Mouse (Mus musculus): Measurements from ENCODE around the gene Tbc1d14. TPM values are rescaled to one million over a fixed set of nuclear protein-coding genes. Genes with fewer than 3 reads are reported as not detected.

Gene Tbc1d14
- polyA plus RNA-seq (2015; fragmentation: Nextera tagmentation; extraction: Ambion mirVana): 68.1 and 70.1 TPM in 2 replicates

- Histone ChIP-seq H3K9ac (no peak within 1 kb of the TSS), H3K4me3 (no peak within 1 kb of the TSS), H3K4me1 (replicated peaks) (no peaks in the 10 kb centered on the region), H3K27ac (no peak within 1 kb of the TSS), H3K9me3 (no peaks in the 10 kb centered on the region), H3K36me3 (no peaks in the 10 kb centered on the region), H3K27me3 (no peaks in the 10 kb centered on the region), H3K4me2 (no peak within 1 kb of the TSS)
- WGBS: 88% methylated on average over 5 of the region's 5 CpGs
- no peak for ATAC-seq (ENCODE audit: low FRiP score)
Observed at GRCm38 (mm10) chr5:36593176-36593575, at the start of gene Tbc1d14. TSS of gene Tbc1d14 (minus strand) at chr5:36593276.

- Histone ChIP-seq H3K9me3 (no peaks in the 10 kb centered on the region), H3K4me2 (no peak overlapping the region), H3K4me3 (no peak overlapping the region), H3K27ac (no peak overlapping the region), H3K9ac (no peak overlapping the region), H3K27me3 (no peaks in the 10 kb centered on the region), H3K4me1 (replicated peaks) (peaks cover 6% of the 10 kb centered on the region; the same call in 1 of the 2 replicates), H3K36me3 (peaks cover 30% of the 10 kb centered on the region)
- WGBS: 77% methylated on average over 5 of the region's 5 CpGs
- no peak for ATAC-seq (ENCODE audit: low FRiP score)
Observed at GRCm38 (mm10) chr5:36625612-36626011, 32.5 kb upstream of the Tbc1d14 start.

GRCm38 (mm10) chr5:36623670-36624069 is 30.6 kb upstream of the Tbc1d14 start:
- no peak for ATAC-seq (ENCODE audit: low FRiP score)
- Histone ChIP-seq H3K9me3 (no peaks in the 10 kb centered on the region), H3K4me3 (no peak overlapping the region), H3K4me2 (no peak overlapping the region), H3K27me3 (no peaks in the 10 kb centered on the region), H3K27ac (no peak overlapping the region), H3K9ac (no peak overlapping the region), H3K36me3 (peaks cover 24% of the 10 kb centered on the region), H3K4me1 (replicated peaks) (peaks cover 6% of the 10 kb centered on the region; the same call in 1 of the 2 replicates)
- 94% methylated on average over 5 of the region's 5 CpGs for WGBS

GRCm38 (mm10) chr5:36621058-36621449 is 28.0 kb upstream of the Tbc1d14 start:
- Histone ChIP-seq H3K9me3 (no peaks in the 10 kb centered on the region), H3K4me1 (replicated peaks) (peaks cover 3% of the 10 kb centered on the region; the same call in 1 of the 2 replicates), H3K27ac (no peak overlapping the region), H3K4me2 (no peak overlapping the region), H3K9ac (no peak overlapping the region), H3K4me3 (no peak overlapping the region), H3K36me3 (peaks cover 31% of the 10 kb centered on the region), H3K27me3 (no peaks in the 10 kb centered on the region)
- 78% methylated on average over 5 of the region's 5 CpGs for WGBS
- ATAC-seq (ENCODE audit: low FRiP score): no peak

- WGBS: 92% methylated on average over 8 of the region's 8 CpGs
- Histone ChIP-seq H3K36me3 (peaks cover 36% of the 10 kb centered on the region), H3K9me3 (no peaks in the 10 kb centered on the region), H3K27ac (no peak overlapping the region), H3K4me2 (no peak overlapping the region), H3K27me3 (no peaks in the 10 kb centered on the region), H3K4me3 (no peak overlapping the region), H3K9ac (no peak overlapping the region), H3K4me1 (replicated peaks) (no peaks in the 10 kb centered on the region; the same call in 1 of the 2 replicates)
- ATAC-seq (ENCODE audit: low FRiP score): no peak
Observed at GRCm38 (mm10) chr5:36620409-36621057, 27.5 kb upstream of the Tbc1d14 start.

- no peaks in the 10 kb centered on the region for H3K9me3 ChIP-seq
- ATAC-seq (ENCODE audit: low FRiP score): no peak
- no peak overlapping the region for H3K9ac ChIP-seq
- no peaks in the 10 kb centered on the region for H3K27me3 ChIP-seq
- peaks cover 49% of the 10 kb centered on the region for H3K36me3 ChIP-seq
- WGBS: 87% methylated on average over 5 of the region's 5 CpGs
- H3K27ac ChIP-seq: no peak overlapping the region
- H3K4me3 ChIP-seq: no peak overlapping the region
- H3K4me1 ChIP-seq (replicated peaks): no peaks in the 10 kb centered on the region; the same call in 1 of the 2 replicates
- no peak overlapping the region for H3K4me2 ChIP-seq
Observed at GRCm38 (mm10) chr5:36618890-36619289, 25.8 kb upstream of the Tbc1d14 start.

GRCm38 (mm10) chr5:36618356-36618755 is 25.3 kb upstream of the Tbc1d14 start:
- H3K4me2 ChIP-seq: no peak overlapping the region
- WGBS: 87% methylated on average over 4 of the region's 4 CpGs
- no peak overlapping the region for H3K9ac ChIP-seq
- H3K4me3 ChIP-seq: no peak overlapping the region
- H3K4me1 ChIP-seq (replicated peaks): no peaks in the 10 kb centered on the region; the same call in 1 of the 2 replicates
- H3K9me3 ChIP-seq: no peaks in the 10 kb centered on the region
- ATAC-seq (ENCODE audit: low FRiP score): no peak
- peaks cover 55% of the 10 kb centered on the region for H3K36me3 ChIP-seq
- no peak overlapping the region for H3K27ac ChIP-seq
- no peaks in the 10 kb centered on the region for H3K27me3 ChIP-seq

GRCm38 (mm10) chr5:36614124-36614523 is 21.0 kb upstream of the Tbc1d14 start:
- no peak overlapping the region for H3K4me3 ChIP-seq
- H3K9me3 ChIP-seq: no peaks in the 10 kb centered on the region
- peaks cover 76% of the 10 kb centered on the region for H3K36me3 ChIP-seq
- no peak overlapping the region for H3K4me2 ChIP-seq
- no peaks in the 10 kb centered on the region for H3K4me1 ChIP-seq (replicated peaks)
- no peak for ATAC-seq (ENCODE audit: low FRiP score)
- H3K27me3 ChIP-seq: no peaks in the 10 kb centered on the region
- H3K27ac ChIP-seq: no peak overlapping the region
- 0 out of 2 replicates have a peak overlapping the region, but pooled peaks have one; percentile 1 for H3K9ac ChIP-seq
- 94% methylated on average over 4 of the region's 4 CpGs for WGBS

GRCm38 (mm10) chr5:36608939-36609499 is 15.9 kb upstream of the Tbc1d14 start:
- no peak for ATAC-seq (ENCODE audit: low FRiP score)

GRCm38 (mm10) chr5:36603031-36603430 is 10.0 kb upstream of the Tbc1d14 start:
- no peak for ATAC-seq (ENCODE audit: low FRiP score)
- Histone ChIP-seq H3K9me3 (no peaks in the 10 kb centered on the region), H3K27ac (no peak overlapping the region), H3K9ac (no peak overlapping the region), H3K4me1 (replicated peaks) (no peaks in the 10 kb centered on the region), H3K36me3 (peaks cover 94% of the 10 kb centered on the region), H3K4me2 (no peak overlapping the region), H3K4me3 (no peak overlapping the region), H3K27me3 (no peaks in the 10 kb centered on the region)
- 86% methylated on average over 5 of the region's 5 CpGs for WGBS

More at GRCm38 (mm10) chr5:36608939-36609499, 15.9 kb upstream of the Tbc1d14 start:
- Histone ChIP-seq H3K4me3 (no peak overlapping the region), H3K4me1 (replicated peaks) (no peaks in the 10 kb centered on the region), H3K27ac (no peak overlapping the region), H3K9ac (no peak overlapping the region), H3K27me3 (no peaks in the 10 kb centered on the region), H3K36me3 (peaks cover 70% of the 10 kb centered on the region), H3K9me3 (no peaks in the 10 kb centered on the region), H3K4me2 (no peak overlapping the region)
- 97% methylated on average over 2 of the region's 2 CpGs for WGBS

GRCm38 (mm10) chr5:36602028-36602427 is 9.0 kb upstream of the Tbc1d14 start:
- 94% methylated on average over 9 of the region's 9 CpGs for WGBS
- H3K9me3 ChIP-seq: no peaks in the 10 kb centered on the region
- no peak overlapping the region for H3K9ac ChIP-seq
- H3K4me1 ChIP-seq (replicated peaks): no peaks in the 10 kb centered on the region
- no peak overlapping the region for H3K4me3 ChIP-seq
- no peaks in the 10 kb centered on the region for H3K27me3 ChIP-seq
- no peak for ATAC-seq (ENCODE audit: low FRiP score)
- peaks cover 86% of the 10 kb centered on the region for H3K36me3 ChIP-seq
- H3K27ac ChIP-seq: no peak overlapping the region
- no peak overlapping the region for H3K4me2 ChIP-seq

GRCm38 (mm10) chr5:36601492-36601891 is 8.4 kb upstream of the Tbc1d14 start:
- Histone ChIP-seq H3K9ac (no peak overlapping the region), H3K36me3 (peaks cover 80% of the 10 kb centered on the region), H3K4me2 (no peak overlapping the region), H3K27ac (no peak overlapping the region), H3K27me3 (no peaks in the 10 kb centered on the region), H3K9me3 (no peaks in the 10 kb centered on the region), H3K4me3 (no peak overlapping the region), H3K4me1 (replicated peaks) (no peaks in the 10 kb centered on the region)
- no peak for ATAC-seq (ENCODE audit: low FRiP score)
- 92% methylated on average over 7 of the region's 7 CpGs for WGBS

- peaks cover 54% of the 10 kb centered on the region for H3K36me3 ChIP-seq
Observed at GRCm38 (mm10) chr5:36598883-36599282, 5.8 kb upstream of the Tbc1d14 start.

More at GRCm38 (mm10) chr5:36598883-36599282, 5.8 kb upstream of the Tbc1d14 start:
- no peaks in the 10 kb centered on the region for H3K9me3 ChIP-seq
- no peak for ATAC-seq (ENCODE audit: low FRiP score)
- no peak overlapping the region for H3K9ac ChIP-seq
- 92% methylated on average over 1 of the region's 1 CpGs for WGBS
- H3K4me2 ChIP-seq: no peak overlapping the region
- H3K4me1 ChIP-seq (replicated peaks): no peaks in the 10 kb centered on the region
- H3K4me3 ChIP-seq: no peak overlapping the region
- no peaks in the 10 kb centered on the region for H3K27me3 ChIP-seq
- no peak overlapping the region for H3K27ac ChIP-seq
